Mouse (Mus musculus): Measurements from ENCODE around the gene Ankrd26. TPM values are rescaled to one million over a fixed set of nuclear protein-coding genes. Genes with fewer than 3 reads are reported as not detected.

Gene Ankrd26
- polyA plus RNA-seq (2012) = 1.7 and 3.2 TPM in 2 replicates

DNA sequence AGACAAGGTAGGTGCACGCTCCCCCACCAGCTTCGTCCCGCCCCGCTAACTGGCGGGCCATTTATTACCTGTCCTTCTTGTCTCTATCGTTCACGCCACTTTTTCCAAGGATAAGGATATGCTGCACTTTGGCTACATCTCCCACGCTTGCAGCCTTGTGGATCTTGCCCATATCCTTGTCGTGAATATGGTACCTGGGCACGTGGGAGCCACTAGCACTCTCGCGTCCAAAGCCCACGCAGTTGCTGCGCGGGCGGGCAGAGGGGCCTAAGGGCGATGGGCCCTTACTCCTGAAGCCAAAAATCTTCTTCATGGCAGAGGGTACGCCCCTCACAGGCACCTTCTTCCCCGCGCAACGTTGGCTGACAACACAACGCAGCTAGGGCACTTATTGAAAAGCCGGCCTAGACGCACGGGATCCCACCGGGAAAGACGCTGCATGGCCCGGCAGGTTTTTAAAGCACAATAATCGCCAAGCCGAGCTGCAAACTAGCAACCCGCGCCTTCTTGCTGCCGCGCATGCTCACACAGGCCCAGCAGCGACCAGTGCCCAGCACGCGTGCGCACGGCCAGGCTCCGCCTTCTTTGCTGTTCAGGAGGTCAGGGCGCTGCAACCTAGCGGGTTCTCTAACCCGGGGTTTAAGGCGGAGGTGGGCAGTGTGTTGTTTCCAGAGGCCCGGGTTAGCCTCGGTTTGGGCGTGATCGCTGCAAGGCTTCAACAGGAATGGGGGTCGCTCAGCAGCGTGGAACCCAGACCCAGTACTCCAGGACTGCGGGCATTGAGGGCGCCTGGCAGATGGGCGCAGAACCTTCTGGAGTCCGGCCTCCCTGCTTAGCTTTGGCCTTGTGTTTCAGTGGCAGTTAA lies at the start of gene Ankrd26:
Gene Ankrd26, minus strand, starts transcription at position 482 of the 865 bp plus-strand sequence.

GRCm38 (mm10) chr6:118478957-118479708 lies 82.9 kb downstream of the Ankrd26 start, which contains the start of gene Zfp9:
TSS of gene Zfp9 (minus strand) at chr6:118479320.

GRCm38 (mm10) chr6:118455042-118455631 lies 106.9 kb downstream of the Ankrd26 start, which contains the start of gene Zfp248:
TSS of gene Zfp248 (minus strand) at chr6:118455528.

Other genes starting within 250 kb of the Ankrd26 start
- gene Bms1, start 142.8 kb downstream of the Ankrd26 start, polyA plus RNA-seq (2012) = 80.1 and 85.3 TPM in 2 replicates
- 0.49 and 0.57 TPM in 2 replicates for gene Zfp248, start 106.7 kb downstream of the Ankrd26 start, polyA plus RNA-seq (2012)
- 0.03 and 0.06 TPM in 2 replicates for gene Zfp9, start 82.9 kb downstream of the Ankrd26 start, polyA plus RNA-seq (2012)

Data from megakaryocyte-erythroid progenitor cell, adult 5 weeks (primary cell).